Mouse (Mus musculus): ENCODE measurements at regions not wholly inside any gene's neighbourhood (a gene's known extent, or its start where the extent isn't known, plus 50 kb on each side); places are given as distances from the start of the nearest gene placed in this dataset.

- no peaks in the 10 kb centered on the region for H3K4me1 ChIP-seq (ENCODE audit: control insufficient read depth in 1 of 2, insufficient read depth in 2 of 2, low read length in 2 of 2)
- H3K27me3 ChIP-seq (ENCODE audit: control insufficient read depth in 1 of 2, insufficient read depth in 2 of 2, low read length in 2 of 2) = no peaks in the 10 kb centered on the region
- H3K4me3 ChIP-seq (ENCODE audit: control insufficient read depth in 1 of 2, insufficient read depth in 1 of 2, low read depth in 2 of 2, low read length in 2 of 2) = no peak overlapping the region
- H3K36me3 ChIP-seq (ENCODE audit: control insufficient read depth in 1 of 2, insufficient read depth in 2 of 2, low read length in 2 of 2) = no peaks in the 10 kb centered on the region
- DNase-seq (ENCODE audit: low read depth, low spot score) = no peak
- no peaks in the 10 kb centered on the region for H3K79me2 ChIP-seq (ENCODE audit: control insufficient read depth, insufficient read depth, low read length, poor library complexity)
- H3K9me3 ChIP-seq (replicated peaks; ENCODE audit: insufficient read depth, low read length) = no peaks in the 10 kb centered on the region
- no peak for TF ChIP-seq POLR2A (IDR thresholded peaks at IDR 0.05; ENCODE audit: control insufficient read depth in 1 of 2, insufficient read depth in 1 of 2, low read depth in 1 of 2, low read length in 2 of 2, poor library complexity in 1 of 2)
- no peak for TF ChIP-seq CTCF (IDR thresholded peaks at IDR 0.05 in 2 of 3, conservative IDR thresholded peaks at IDR 0.05 in 1 of 3; ENCODE audit: control insufficient read depth in 1 of 3, insufficient read depth in 1 of 3, low read depth in 2 of 3, low read length in 3 of 3, poor library complexity in 1 of 3, severe bottlenecking in 1 of 3)
- no peak for TF ChIP-seq ZNF384 (IDR thresholded peaks at IDR 0.05; ENCODE audit: low read depth, low read length)
- no peak for TF ChIP-seq TCF12 (IDR thresholded peaks at IDR 0.05; ENCODE audit: low read depth, low read length)
- H3K27ac ChIP-seq (ENCODE audit: control insufficient read depth, low read depth, low read length) = no peak overlapping the region
- no peak overlapping the region for H3K9ac ChIP-seq (ENCODE audit: control insufficient read depth, low read depth, low read length, poor library complexity, severe bottlenecking)
These were observed 524.2 kb upstream of the BB014433 start for GRCm38 (mm10) chr8:15570091-15570490.

GRCm38 (mm10) chr8:15567742-15568141, 521.9 kb upstream of the BB014433 start:
- Histone ChIP-seq H3K79me2 (ENCODE audit: control insufficient read depth, insufficient read depth, low read length, poor library complexity) (no peaks in the 10 kb centered on the region), H3K27ac (ENCODE audit: control insufficient read depth, low read depth, low read length) (no peak overlapping the region), H3K9ac (ENCODE audit: control insufficient read depth, low read depth, low read length, poor library complexity, severe bottlenecking) (no peak overlapping the region), H3K9me3 (replicated peaks; ENCODE audit: insufficient read depth, low read length) (no peaks in the 10 kb centered on the region), H3K4me3 (ENCODE audit: control insufficient read depth in 1 of 2, insufficient read depth in 1 of 2, low read depth in 2 of 2, low read length in 2 of 2) (no peak overlapping the region), H3K4me1 (ENCODE audit: control insufficient read depth in 1 of 2, insufficient read depth in 2 of 2, low read length in 2 of 2) (no peaks in the 10 kb centered on the region), H3K27me3 (ENCODE audit: control insufficient read depth in 1 of 2, insufficient read depth in 2 of 2, low read length in 2 of 2) (no peaks in the 10 kb centered on the region), H3K36me3 (ENCODE audit: control insufficient read depth in 1 of 2, insufficient read depth in 2 of 2, low read length in 2 of 2) (no peaks in the 10 kb centered on the region)
- TF ChIP-seq MXI1 (IDR thresholded peaks at IDR 0.05; ENCODE audit: low read depth, low read length) (no peak), MAFK (IDR thresholded peaks at IDR 0.05; ENCODE audit: borderline replicate concordance, low read depth, low read length) (no peak), MYB (IDR thresholded peaks at IDR 0.05; ENCODE audit: low read depth, low read length) (no peak), ZNF384 (IDR thresholded peaks at IDR 0.05; ENCODE audit: low read depth, low read length) (no peak), ZC3H11A (IDR thresholded peaks at IDR 0.05; ENCODE audit: low read depth, low read length) (no peak), GATA1 (IDR thresholded peaks at IDR 0.05; ENCODE audit: low read depth, low read length) (no peak), GABPA (IDR thresholded peaks at IDR 0.05; ENCODE audit: low read depth, low read length) (no peak), CHD2 (IDR thresholded peaks at IDR 0.05; ENCODE audit: low read length) (no peak)
- no peak for DNase-seq (ENCODE audit: low read depth, low spot score)

GRCm38 (mm10) chr8:15562310-15563296, 516.7 kb upstream of the BB014433 start:
- Histone ChIP-seq H3K4me3 (ENCODE audit: control insufficient read depth in 1 of 2, insufficient read depth in 1 of 2, low read depth in 2 of 2, low read length in 2 of 2) (no peak overlapping the region), H3K36me3 (ENCODE audit: control insufficient read depth in 1 of 2, insufficient read depth in 2 of 2, low read length in 2 of 2) (no peaks in the 10 kb centered on the region), H3K27ac (ENCODE audit: control insufficient read depth, low read depth, low read length) (no peak overlapping the region), H3K9ac (ENCODE audit: control insufficient read depth, low read depth, low read length, poor library complexity, severe bottlenecking) (no peak overlapping the region), H3K9me3 (replicated peaks; ENCODE audit: insufficient read depth, low read length) (no peaks in the 10 kb centered on the region), H3K79me2 (ENCODE audit: control insufficient read depth, insufficient read depth, low read length, poor library complexity) (no peaks in the 10 kb centered on the region), H3K4me1 (ENCODE audit: control insufficient read depth in 1 of 2, insufficient read depth in 2 of 2, low read length in 2 of 2) (no peaks in the 10 kb centered on the region), H3K27me3 (ENCODE audit: control insufficient read depth in 1 of 2, insufficient read depth in 2 of 2, low read length in 2 of 2) (no peaks in the 10 kb centered on the region)
- DNase-seq (ENCODE audit: low read depth, low spot score) = no peak
- TF ChIP-seq MYB (IDR thresholded peaks at IDR 0.05; ENCODE audit: low read depth, low read length) (no peak), SMC3 (IDR thresholded peaks at IDR 0.05; ENCODE audit: low read depth, low read length) (no peak), POLR2AphosphoS2 (IDR thresholded peaks at IDR 0.05; ENCODE audit: low read length) (no peak), BHLHE40 (IDR thresholded peaks at IDR 0.05; ENCODE audit: borderline replicate concordance, low read depth, low read length) (no peak), MYC (IDR thresholded peaks at IDR 0.05; ENCODE audit: low read depth, low read length) (no peak), JUND (IDR thresholded peaks at IDR 0.05; ENCODE audit: low read depth, low read length) (no peak)

Measured in MEL (cell line).